Mouse (Mus musculus) stomach, postnatal 0 days (tissue): Measurements from ENCODE around the gene Ptger3. TPM values are rescaled to one million over a fixed set of nuclear protein-coding genes. Genes with fewer than 3 reads are reported as not detected.

ENCODE experiments used
- ATAC-seq: fragments of 200-750 bp; cut with Nextera tagmentation; 2 replicates; pipeline ENCODE4 v1.8.0; 2017; ENCODE audit not compliant: low FRiP score, low TSS enrichment
- DNase-seq: peaks from one replicate; pipeline ENCODE4 v3.0.0-alpha.2; 2016; ENCODE audit warnings: low spot score
- H3K27ac ChIP-seq: fragments of 300-500 bp; sonication (generic); replicated peaks from 2 replicates; pipeline ENCODE4 v1.5.1; 2014; ENCODE audit warnings: mild to moderate bottlenecking, control low read depth
- H3K27me3 ChIP-seq: fragments of 300-500 bp; sonication (generic); 2 replicates; pipeline ENCODE4 v1.6.1; 2014; ENCODE audit warnings: low read length; ENCODE audit not compliant: control insufficient read depth, insufficient read depth
- H3K36me3 ChIP-seq: fragments of 300-500 bp; sonication (generic); 2 replicates; pipeline ENCODE4 v1.6.1; 2014; ENCODE audit warnings: low read length, mixed read lengths; ENCODE audit not compliant: control insufficient read depth, insufficient read depth
- H3K4me1 ChIP-seq: fragments of 300-500 bp; sonication (generic); replicated peaks from 2 replicates; pipeline ENCODE4 v1.6.1; 2014; ENCODE audit warnings: antibody characterized with exemption; ENCODE audit not compliant: control insufficient read depth, insufficient read depth
- H3K4me2 ChIP-seq: fragments of 300-500 bp; sonication (generic); replicated peaks from 2 replicates; pipeline ENCODE4 v1.6.1; 2014; ENCODE audit warnings: low read depth, mild to moderate bottlenecking, control low read depth, moderate library complexity
- H3K4me3 ChIP-seq: fragments of 300-500 bp; sonication (generic); 2 replicates; pipeline ENCODE4 v1.5.1; 2014; ENCODE audit warnings: low read depth, low read length, control low read depth
- H3K9ac ChIP-seq: fragments of 300-500 bp; sonication (generic); 2 replicates; pipeline ENCODE4 v1.6.1; 2014; ENCODE audit warnings: mild to moderate bottlenecking, low read length, control low read depth, mixed read lengths
- H3K9me3 ChIP-seq: fragments of 300-500 bp; sonication (generic); 2 replicates; pipeline ENCODE4 v1.6.1; 2016; ENCODE audit warnings: low read length; ENCODE audit not compliant: control insufficient read depth
- CTCF ChIP-seq: IDR thresholded peaks from 2 replicates; pipeline ENCODE4 v1.5.1; 2016; ENCODE audit warnings: antibody characterized with exemption, low read depth, mild to moderate bottlenecking, moderate library complexity
- EP300 ChIP-seq: optimal IDR thresholded peaks from 2 replicates; pipeline ENCODE3; 2016; ENCODE audit warnings: antibody characterized with exemption
- WGBS: fragments of 180-500 bp; shearing (Covaris S2); extraction: QIAGEN DNeasy Blood & Tissue Kit; methylation state at CpG from one replicate; pipeline ENCODE4 v1.1.7; 2014; 5-methylcytosine and 5-hydroxymethylcytosine counted together
- polyA plus RNA-seq: library from polyadenylated mRNA; unstranded; fragments of >200 nt; fragmentation: Nextera tagmentation; extraction: Ambion mirVana; gene quantifications from 2 replicates; pipeline ENCODE4 v1.2.1, GENCODE M21; 2015

Ptger3 gene
- polyA plus RNA-seq, 1 experiment from 2014 or later, result 17.4 TPM

DNA sequence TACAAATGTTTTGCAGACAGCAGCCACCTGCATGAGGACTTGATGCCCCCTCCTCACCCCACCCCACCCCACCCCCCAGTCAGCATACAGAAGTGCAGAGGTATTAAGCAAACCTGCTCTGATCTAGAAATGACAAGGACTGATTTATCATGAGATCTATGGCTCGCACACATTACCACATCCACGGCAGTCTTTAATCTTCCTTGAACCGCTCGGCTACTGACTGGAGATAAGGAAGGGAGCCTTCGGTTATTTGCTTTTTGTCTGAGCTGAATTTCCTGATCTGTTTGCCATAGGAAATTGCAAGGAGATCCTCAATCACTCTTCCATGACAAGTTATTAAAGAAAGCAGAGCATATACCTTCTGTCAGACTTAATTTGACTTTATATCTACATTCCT, 64.0 kb downstream of the Ptger3 start:
- Histone ChIP-seq H3K27me3 (no peaks in the 10 kb centered on the region), H3K4me3 (no peak overlapping the region), H3K27ac (no peak overlapping the region), H3K9ac (no peak overlapping the region), H3K9me3 (no peaks in the 10 kb centered on the region), H3K36me3 (no peaks in the 10 kb centered on the region), H3K4me2 (no peak overlapping the region), H3K4me1 (no peaks in the 10 kb centered on the region)
- DNase-seq (no peak), ATAC-seq (no peak)
- TF ChIP-seq CTCF (no peak), EP300 (no peak)
- WGBS, result 33% methylated on average over 5 of the region's 5 CpGs

DNA sequence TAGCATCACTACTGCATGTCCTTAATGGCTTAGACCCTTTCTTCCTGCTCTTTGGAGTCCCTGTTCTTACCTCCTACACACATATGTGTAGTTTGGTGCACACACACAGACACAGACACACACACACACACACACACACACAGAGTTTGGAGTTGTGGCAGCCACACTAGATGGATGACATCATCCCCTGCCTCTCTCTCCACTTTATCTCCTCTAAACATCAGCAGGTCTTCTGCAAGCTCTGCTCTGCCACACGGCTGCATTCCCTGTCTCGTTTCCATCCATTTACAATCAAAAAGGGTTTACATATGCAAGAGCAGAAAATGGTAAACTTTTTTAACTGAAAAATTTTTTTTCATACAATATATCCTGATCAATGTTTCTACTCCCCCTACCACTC, 64.7 kb downstream of the Ptger3 start:
- no peak overlapping the region for H3K4me2 ChIP-seq
- H3K4me3 ChIP-seq, result no peak overlapping the region
- H3K27ac ChIP-seq, result no peak overlapping the region
- no peak for DNase-seq
- H3K9ac ChIP-seq, result no peak overlapping the region
- 36% methylated on average over 2 of the region's 2 CpGs for WGBS
- no peaks in the 10 kb centered on the region for H3K27me3 ChIP-seq
- ATAC-seq, result no peak
- H3K4me1 ChIP-seq, result no peaks in the 10 kb centered on the region
- no peaks in the 10 kb centered on the region for H3K9me3 ChIP-seq
- no peak for TF ChIP-seq CTCF
- no peak for TF ChIP-seq EP300
- no peaks in the 10 kb centered on the region for H3K36me3 ChIP-seq

GRCm38 (mm10) chr3:157634431-157634830, 67.7 kb downstream of the Ptger3 start:
- Histone ChIP-seq H3K9ac (no peak overlapping the region), H3K27ac (no peak overlapping the region), H3K4me1 (no peaks in the 10 kb centered on the region), H3K9me3 (no peaks in the 10 kb centered on the region), H3K4me2 (no peak overlapping the region), H3K27me3 (no peaks in the 10 kb centered on the region), H3K4me3 (no peak overlapping the region), H3K36me3 (no peaks in the 10 kb centered on the region)
- ATAC-seq (no peak), DNase-seq (no peak)
- 81% methylated on average over 3 of the region's 3 CpGs for WGBS
- TF ChIP-seq EP300, result no peak
- TF ChIP-seq CTCF, result no peak

- DNase-seq (no peak), ATAC-seq (no peak)
- Histone ChIP-seq H3K4me3 (no peak overlapping the region), H3K4me1 (no peaks in the 10 kb centered on the region), H3K36me3 (no peaks in the 10 kb centered on the region), H3K9ac (no peak overlapping the region), H3K4me2 (no peak overlapping the region), H3K27me3 (no peaks in the 10 kb centered on the region), H3K27ac (no peak overlapping the region), H3K9me3 (no peaks in the 10 kb centered on the region)
- no peak for TF ChIP-seq EP300
- 79% methylated on average over 4 of the region's 4 CpGs for WGBS
These were observed 69.0 kb downstream of the Ptger3 start for GRCm38 (mm10) chr3:157635713-157636112.

GRCm38 (mm10) chr3:157636887-157637286, 70.2 kb downstream of the Ptger3 start:
- H3K4me1 ChIP-seq, result no peaks in the 10 kb centered on the region
- DNase-seq (no peak), ATAC-seq (no peak)
- no peak overlapping the region for H3K4me3 ChIP-seq
- H3K4me2 ChIP-seq, result no peak overlapping the region
- H3K36me3 ChIP-seq, result no peaks in the 10 kb centered on the region
- H3K27me3 ChIP-seq, result no peaks in the 10 kb centered on the region
- no peak overlapping the region for H3K9ac ChIP-seq
- no peak overlapping the region for H3K27ac ChIP-seq
- no peaks in the 10 kb centered on the region for H3K9me3 ChIP-seq
- TF ChIP-seq CTCF (no peak), EP300 (no peak)

- TF ChIP-seq EP300 (no peak), CTCF (no peak)
- WGBS, result 45% methylated on average over 2 of the region's 2 CpGs
These were observed 70.6 kb downstream of the Ptger3 start for GRCm38 (mm10) chr3:157637341-157637740.

GRCm38 (mm10) chr3:157641634-157642033, 74.9 kb downstream of the Ptger3 start:
- no peak overlapping the region for H3K27ac ChIP-seq
- H3K4me3 ChIP-seq, result no peak overlapping the region
- H3K27me3 ChIP-seq, result no peaks in the 10 kb centered on the region
- no peak overlapping the region for H3K4me2 ChIP-seq
- no peak for ATAC-seq
- no peak overlapping the region for H3K9ac ChIP-seq
- H3K4me1 ChIP-seq, result no peaks in the 10 kb centered on the region
- WGBS, result 76% methylated on average over 4 of the region's 4 CpGs
- TF ChIP-seq CTCF (no peak), EP300 (no peak)
- no peak for DNase-seq
- H3K36me3 ChIP-seq, result no peaks in the 10 kb centered on the region
- H3K9me3 ChIP-seq, result no peaks in the 10 kb centered on the region

More at GRCm38 (mm10) chr3:157637341-157637740, 70.6 kb downstream of the Ptger3 start:
- no peak overlapping the region for H3K27ac ChIP-seq
- H3K9me3 ChIP-seq, result no peaks in the 10 kb centered on the region
- H3K9ac ChIP-seq, result no peak overlapping the region
- no peaks in the 10 kb centered on the region for H3K36me3 ChIP-seq
- no peak for DNase-seq
- no peak for ATAC-seq
- H3K4me3 ChIP-seq, result no peak overlapping the region
- no peaks in the 10 kb centered on the region for H3K4me1 ChIP-seq
- H3K4me2 ChIP-seq, result no peak overlapping the region
- no peaks in the 10 kb centered on the region for H3K27me3 ChIP-seq
